Mouse (Mus musculus): ENCODE measurements around the gene Cartpt.

DNA sequence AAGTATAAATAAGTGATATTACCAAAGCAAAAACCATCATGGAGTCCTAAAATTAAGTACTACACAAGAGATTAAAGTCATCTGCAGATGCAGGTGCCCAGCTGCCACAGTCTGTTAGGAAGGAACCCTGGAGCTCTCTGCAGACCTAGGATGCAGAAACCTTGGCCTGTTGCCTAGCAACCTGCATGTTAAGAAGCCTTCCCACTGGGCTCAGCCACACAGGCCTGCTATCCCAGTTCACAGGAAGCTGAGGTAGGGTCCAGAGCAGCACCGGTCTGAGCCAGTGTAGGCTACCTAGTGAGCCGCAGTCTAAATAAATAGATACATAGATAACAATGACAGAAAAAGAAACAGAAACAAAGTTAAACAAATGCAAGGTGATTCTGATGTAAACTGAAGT is 39.7 kb upstream of the Cartpt start:
- TF ChIP-seq CTCF (IDR thresholded peaks at IDR 0.05; ENCODE audit: control insufficient read depth, insufficient read depth, insufficient replicate concordance, low read depth, low read length) (no peak), POLR2A (IDR thresholded peaks at IDR 0.05; ENCODE audit: control insufficient read depth, low read depth, low read length) (no peak)

Data from testis, adult 2 months (tissue).